Mouse (Mus musculus) heart, postnatal 36 days (tissue): Measurements from ENCODE around the gene Gm49394. TPM values are rescaled to one million over a fixed set of nuclear protein-coding genes. Genes with fewer than 3 reads are reported as not detected.

Source experiments
- microRNA-seq, 2 experiments: library from miRNA; unstranded; fragments of <30 nt; microRNA quantifications; one replicate each; pipeline ENCODE4 v1.2.0; 2021; ENCODE audit warnings: borderline number of aligned reads in 2 of 2
- total RNA-seq, 2 experiments: library from RNA; stranded (reverse); gene quantifications; 2 replicates each; pipeline ENCODE4 v1.2.3; 2021

Gm49394 gene
- total RNA-seq, 2 experiments from 2014 or later = 0.08 TPM; not detected in 1

Small RNA genes lying within 50 kb of the gene (microRNA-seq; reads per million reads assigned to microRNA genes)
- gene Mir483 = 129 to 133 reads per million in 2 experiments

Other genes with a start within 250 kb of the Gm49394 start
- not detected for gene Syt8, start 235.1 kb downstream of the Gm49394 start, total RNA-seq
- gene Tnni2, start 228.1 kb downstream of the Gm49394 start, total RNA-seq = 1 to 10 TPM; 1.6 to 3.4 TPM
- 10 to 100 TPM; 31.7 to 40.4 TPM for gene Lsp1, start 209.1 kb downstream of the Gm49394 start, total RNA-seq
- gene Tnnt3, start 171.1 kb downstream of the Gm49394 start, total RNA-seq = under 1 TPM; 0.61 to 0.68 TPM
- gene Mrpl23, start 137.3 kb downstream of the Gm49394 start, total RNA-seq = 10 to 100 TPM; 12.8 to 13.1 TPM
- gene Igf2, start 3.1 kb downstream of the Gm49394 start, total RNA-seq = 10 to 100 TPM; 78.1 to 89.2 TPM
- not detected for gene Ins2, start 73.4 kb upstream of the Gm49394 start, total RNA-seq